Mouse (Mus musculus) embryonic facial prominence, embryonic 15.5 days (tissue): ENCODE measurements around the gene Serac1. TPM values are rescaled to one million over a fixed set of nuclear protein-coding genes. Genes with fewer than 3 reads are reported as not detected.

Source experiments
- ATAC-seq: fragments of 200-750 bp; cut with Nextera tagmentation; 2 replicates; pipeline ENCODE4 v1.8.0; 2017; ENCODE audit warnings: low read depth, moderate TSS enrichment; ENCODE audit not compliant: insufficient number of reproducible peaks, low FRiP score, low TSS enrichment
- H3K27ac ChIP-seq: fragments of 300-500 bp; sonication (generic); replicated peaks from 2 replicates; pipeline ENCODE4 v1.5.1; 2015; ENCODE audit warnings: mild to moderate bottlenecking, inconsistent platforms
- H3K27me3 ChIP-seq: fragments of 300-500 bp; sonication (generic); 2 replicates; pipeline ENCODE4 v1.6.1; 2015; ENCODE audit warnings: inconsistent platforms
- H3K36me3 ChIP-seq: fragments of 300-500 bp; sonication (generic); 2 replicates; pipeline ENCODE4 v1.6.1; 2015; ENCODE audit warnings: mild to moderate bottlenecking, inconsistent platforms
- H3K4me1 ChIP-seq: fragments of 300-500 bp; sonication (generic); 2 replicates; pipeline ENCODE4 v1.6.1; 2015; ENCODE audit warnings: inconsistent platforms
- H3K4me2 ChIP-seq: fragments of 300-500 bp; sonication (generic); replicated peaks from 2 replicates; pipeline ENCODE4 v1.6.1; 2015; ENCODE audit warnings: mild to moderate bottlenecking, inconsistent platforms
- H3K4me3 ChIP-seq: fragments of 300-500 bp; sonication (generic); replicated peaks from 2 replicates; pipeline ENCODE4 v1.5.1; 2015; ENCODE audit warnings: mild to moderate bottlenecking, inconsistent platforms
- H3K9ac ChIP-seq: fragments of 300-500 bp; sonication (generic); 2 replicates; pipeline ENCODE4 v1.6.1; 2015; ENCODE audit warnings: inconsistent platforms
- H3K9me3 ChIP-seq: fragments of 300-500 bp; sonication (generic); replicated peaks from 2 replicates; pipeline ENCODE4 v1.6.1; 2016; ENCODE audit warnings: inconsistent platforms
- WGBS: fragments of 180-500 bp; shearing (Covaris S2); methylation state at CpG from one replicate; pipeline ENCODE4 v1.1.7; 2015; 5-methylcytosine and 5-hydroxymethylcytosine counted together
- polyA plus RNA-seq: library from polyadenylated mRNA; unstranded; fragments of >200 nt; fragmentation: Nextera tagmentation; extraction: Ambion mirVana; gene quantifications from 2 replicates; pipeline ENCODE4 v1.2.1, GENCODE M21; 2015

Serac1 gene
- polyA plus RNA-seq, 1 experiment from 2014 or later: 5.4 TPM

DNA sequence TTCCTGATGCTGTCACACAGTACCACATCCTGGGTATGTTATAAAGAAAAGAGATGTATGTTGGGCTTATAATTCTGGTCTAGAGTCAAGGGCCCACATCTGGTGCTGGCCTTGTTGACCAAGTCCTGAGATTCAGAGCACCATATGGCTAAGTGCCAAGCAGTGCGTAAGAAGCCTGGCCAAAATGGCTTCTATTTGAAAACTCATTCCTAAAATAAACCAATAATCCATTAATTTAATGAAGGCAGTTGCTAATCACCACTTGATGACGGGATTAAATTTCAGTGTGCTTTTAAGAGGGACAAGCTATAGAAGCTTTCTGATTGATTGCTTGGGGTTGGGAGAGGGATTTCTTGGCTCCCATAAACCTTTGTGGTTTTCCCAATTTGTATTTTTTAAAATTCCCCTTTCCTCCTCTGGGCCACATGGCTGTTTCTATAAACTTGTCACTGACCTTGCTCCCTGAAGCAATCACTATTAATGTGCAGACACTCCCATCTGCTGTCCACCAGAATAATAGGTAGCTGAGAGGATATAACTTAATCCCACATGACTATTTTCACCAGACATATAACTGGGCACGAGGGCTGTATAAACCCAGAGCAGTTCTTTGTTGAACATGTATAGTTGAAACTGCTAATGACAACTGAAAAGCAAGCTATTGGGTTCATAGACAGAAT, 85.8 kb downstream of the Serac1 start:
- H3K4me2 ChIP-seq: no peak overlapping the region
- 72% methylated on average over 3 of the region's 3 CpGs for WGBS
- ATAC-seq: no peak

DNA sequence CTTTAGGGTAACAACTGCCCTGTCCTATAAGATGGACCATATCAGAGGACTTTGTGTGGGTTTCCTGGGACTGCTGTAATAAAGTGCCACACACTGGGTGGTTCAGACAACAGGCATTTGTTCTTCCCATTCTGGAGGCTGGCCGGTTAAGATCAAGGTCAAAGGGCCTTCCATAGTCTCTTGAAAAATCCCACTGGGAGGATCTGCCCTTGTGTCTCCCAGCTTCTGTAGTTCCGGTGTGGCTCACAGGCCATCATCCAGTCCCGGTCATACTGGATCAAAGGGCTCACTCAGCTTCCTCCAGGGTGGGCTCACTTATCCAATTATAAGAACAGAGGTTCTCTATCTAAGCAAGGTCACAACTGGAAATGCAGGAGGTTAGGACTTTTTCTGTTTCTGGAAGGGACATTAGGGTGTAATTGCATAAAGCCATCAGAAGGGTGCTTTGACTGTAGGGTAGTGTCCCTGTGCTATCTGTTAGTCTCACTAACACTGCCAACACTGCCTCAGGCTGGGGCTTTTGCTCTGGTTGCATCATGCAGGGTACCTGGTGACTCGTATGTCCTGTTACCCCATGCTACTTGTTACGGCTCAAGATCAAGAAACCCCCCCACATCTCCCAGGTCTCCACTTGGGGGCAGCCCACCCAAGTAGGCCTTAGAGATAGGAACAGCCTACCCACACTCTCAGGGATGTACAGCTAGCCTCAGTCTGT, 86.5 kb downstream of the Serac1 start:
- Histone ChIP-seq H3K4me1 (peaks cover 8% of the 10 kb centered on the region), H3K27ac (no peak overlapping the region), H3K9ac (no peak overlapping the region), H3K27me3 (no peaks in the 10 kb centered on the region), H3K9me3 (no peaks in the 10 kb centered on the region), H3K36me3 (no peaks in the 10 kb centered on the region), H3K4me3 (no peak overlapping the region), H3K4me2 (no peak overlapping the region)
- WGBS: 55% methylated on average over 5 of the region's 5 CpGs
- no peak for ATAC-seq

More for the DNA sequence above, 85.8 kb downstream of the Serac1 start:
- no peaks in the 10 kb centered on the region for H3K27me3 ChIP-seq
- H3K4me3 ChIP-seq: no peak overlapping the region
- no peaks in the 10 kb centered on the region for H3K36me3 ChIP-seq
- peaks cover 7% of the 10 kb centered on the region; the same call in 1 of the 2 replicates for H3K4me1 ChIP-seq
- no peak overlapping the region for H3K27ac ChIP-seq
- H3K9ac ChIP-seq: no peak overlapping the region
- no peaks in the 10 kb centered on the region for H3K9me3 ChIP-seq

Other genes with a start within 250 kb of the Serac1 start
- gene Snx9, start 238.4 kb downstream of the Serac1 start, polyA plus RNA-seq: 31.0 and 33.3 TPM in 2 replicates
- 3.1 and 4.0 TPM in 2 replicates for gene Synj2, start 138.5 kb downstream of the Serac1 start, polyA plus RNA-seq
- gene Gtf2h5, start within 50 bp of the Serac1 start, polyA plus RNA-seq: 165 and 182 TPM in 2 replicates
- gene Tulp4, start 26.7 kb upstream of the Serac1 start, polyA plus RNA-seq: 89.8 and 101 TPM in 2 replicates
- gene Tmem181a, start 177.1 kb upstream of the Serac1 start, polyA plus RNA-seq: 19.4 and 21.0 TPM in 2 replicates
- 14.8 and 17.2 TPM in 2 replicates for gene Dynlt1a, start 237.8 kb upstream of the Serac1 start, polyA plus RNA-seq